Comparison of ENCODE assay signal across 15 mouse cellular contexts in the genomic region with DNA sequence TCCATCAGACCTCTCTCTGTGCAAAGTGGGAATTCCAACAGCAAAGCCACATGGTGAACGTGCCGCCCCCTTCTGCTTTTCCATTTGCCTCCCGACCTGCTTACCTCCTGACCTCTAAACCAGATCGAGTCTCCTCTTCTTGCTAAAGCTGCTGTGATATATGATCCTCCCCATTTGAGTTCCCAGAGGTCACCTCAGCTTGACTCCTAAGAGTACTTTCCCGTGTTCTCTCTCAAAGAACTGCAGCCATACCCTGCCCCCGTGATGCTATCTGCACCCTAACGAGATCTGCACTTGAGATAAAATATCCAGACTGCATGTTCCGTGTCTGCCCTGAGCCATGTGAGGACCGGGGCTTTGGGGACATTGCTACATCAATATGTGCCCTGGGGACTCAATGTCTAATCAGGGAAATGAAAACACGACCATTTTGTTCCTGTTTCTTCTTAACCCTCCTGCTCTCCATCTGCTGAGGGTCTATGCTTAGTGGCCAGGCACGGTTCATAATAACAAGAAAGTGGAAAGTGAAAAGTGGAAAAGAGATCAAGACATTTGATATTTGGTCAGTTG.
"Had no signal": no experiment of that assay in that cellular context is flagged by ENCODE, and none has a peak within 500 bp of the region (broad histone marks: within the 10 kb centered on the region; RNA-seq: fewer than 3 reads in every experiment).

No protein-coding gene starts in this region.

- H3K9me3 ChIP-seq: limb, embryonic 10.5 days; liver, embryonic 15.5 days; midbrain, embryonic 13.5 days; neural tube, embryonic 12.5 days had no signal

- H3K4me3 ChIP-seq: layer of hippocampus, adult 2 months; limb, embryonic 10.5 days; liver, embryonic 15.5 days; midbrain, embryonic 13.5 days; myocyte; neural tube, embryonic 12.5 days had no signal

- H3K27me3 ChIP-seq: liver, embryonic 15.5 days; midbrain, embryonic 13.5 days; neural tube, embryonic 12.5 days had no signal

- H3K4me1 ChIP-seq: liver, embryonic 15.5 days had no signal

- H3K9ac ChIP-seq: liver, embryonic 15.5 days; lung, embryonic 14.5 days; midbrain, embryonic 13.5 days; neural tube, embryonic 12.5 days had no signal

- H3K27ac ChIP-seq: layer of hippocampus, adult 2 months; limb, embryonic 10.5 days; liver, embryonic 15.5 days; midbrain, embryonic 13.5 days; neural tube, embryonic 12.5 days had no signal

- H3K36me3 ChIP-seq: limb, embryonic 10.5 days; liver, embryonic 15.5 days; midbrain, embryonic 13.5 days; neural tube, embryonic 12.5 days had no signal

- ATAC-seq: midbrain, embryonic 13.5 days had no signal

- H3K4me2 ChIP-seq: liver, embryonic 11.5 days; liver, embryonic 15.5 days; lung, embryonic 14.5 days; midbrain, embryonic 13.5 days; neural tube, embryonic 12.5 days had no signal

- DNase-seq: kidney, adult 18-20 months; kidney, postnatal 10 days; kidney, postnatal 4 days; lung, embryonic 14.5 days; lung, postnatal 10 days; lung, postnatal 4 days; right cerebral cortex, postnatal 14 days; thymus, postnatal 36 days had no signal
